Mouse (Mus musculus) lung, postnatal 4 days (tissue): ENCODE results near the gene Tex35.

ENCODE experiments used
- DNase-seq, 2 experiments: peaks; one replicate each; pipeline ENCODE4 v3.0.0; 2021

Tex35 gene

DNA sequence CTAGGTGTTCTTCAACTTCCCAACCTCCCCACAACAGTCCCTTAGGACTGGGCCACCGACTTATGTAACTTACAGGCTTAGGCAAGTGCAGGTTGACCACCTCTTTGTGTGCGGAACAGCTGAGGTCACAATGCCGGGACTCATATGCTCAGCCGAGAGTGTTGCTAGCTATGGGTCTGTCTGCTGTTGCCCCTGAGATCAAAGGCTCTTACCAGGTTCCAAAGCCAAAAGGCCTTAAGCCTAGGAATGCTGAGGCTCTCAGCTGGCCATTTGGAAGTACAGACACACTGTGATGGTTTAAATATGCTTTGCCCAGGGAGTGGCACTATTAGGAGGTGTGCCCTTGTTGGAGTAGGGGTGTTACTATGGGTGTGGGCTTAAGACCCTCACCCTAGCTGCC, at the start of gene Tex35:
Gene Tex35, minus strand, starts transcription at position 101 of the 400 bp plus-strand sequence.
- no peak for DNase-seq

DNA sequence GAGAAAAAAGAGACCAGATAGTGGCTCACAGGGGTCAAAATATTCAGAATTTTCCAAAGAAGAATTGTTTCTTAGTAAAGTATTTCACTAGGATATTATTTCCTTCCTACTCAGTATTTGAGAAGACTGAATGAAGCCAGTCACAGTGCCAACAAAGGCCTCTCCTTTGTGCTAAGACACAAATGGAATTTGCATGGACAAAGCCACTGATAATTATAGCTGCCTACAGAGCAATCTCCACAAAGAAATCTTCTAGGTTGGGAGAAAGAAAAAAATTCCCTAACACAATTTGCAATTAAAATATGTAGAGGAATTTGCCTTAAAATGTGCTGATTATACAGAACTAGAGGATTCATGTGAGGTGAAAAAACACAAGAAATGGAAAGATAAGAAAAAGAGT, 45.3 kb upstream of the Tex35 start:
- no peak for DNase-seq

DNA sequence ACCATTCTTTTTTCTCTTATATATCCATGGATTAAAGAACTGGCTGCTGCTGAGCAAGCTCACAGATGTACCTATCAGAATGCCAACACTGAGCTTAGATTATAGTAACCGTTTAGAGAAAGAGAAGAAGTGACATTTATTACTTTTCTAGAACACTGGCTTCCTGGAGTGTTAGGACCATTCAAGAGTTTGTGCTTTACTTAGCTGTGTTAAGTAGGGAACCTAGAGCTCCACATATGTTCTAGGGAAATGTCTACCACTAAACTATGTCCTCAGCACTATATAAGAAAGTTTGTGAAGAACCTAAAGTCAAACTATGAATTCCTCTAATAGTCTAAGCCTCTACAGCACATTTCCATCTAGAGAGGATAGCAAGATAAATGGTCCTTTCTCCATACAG, 41.6 kb upstream of the Tex35 start:
- DNase-seq = no peak

DNA sequence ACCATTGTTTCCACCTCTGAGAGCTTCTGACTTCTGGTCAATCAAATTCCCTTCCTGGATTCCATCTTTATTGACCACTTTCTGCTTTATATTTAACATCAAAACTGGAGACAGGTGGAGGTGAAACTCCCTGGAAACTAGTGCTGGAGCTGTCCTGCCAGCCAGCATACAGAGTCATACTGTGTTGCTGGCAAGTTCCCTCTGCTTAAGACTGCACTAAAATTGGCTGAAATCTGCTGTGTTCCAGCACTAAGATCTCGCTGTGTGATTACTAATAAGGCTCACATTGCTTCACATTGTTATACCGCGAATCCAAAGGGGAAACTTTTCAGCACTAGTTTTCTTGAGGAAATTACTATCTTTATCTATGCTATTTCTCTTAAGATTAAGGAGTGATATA, 36.1 kb upstream of the Tex35 start:
- DNase-seq = no peak

DNA sequence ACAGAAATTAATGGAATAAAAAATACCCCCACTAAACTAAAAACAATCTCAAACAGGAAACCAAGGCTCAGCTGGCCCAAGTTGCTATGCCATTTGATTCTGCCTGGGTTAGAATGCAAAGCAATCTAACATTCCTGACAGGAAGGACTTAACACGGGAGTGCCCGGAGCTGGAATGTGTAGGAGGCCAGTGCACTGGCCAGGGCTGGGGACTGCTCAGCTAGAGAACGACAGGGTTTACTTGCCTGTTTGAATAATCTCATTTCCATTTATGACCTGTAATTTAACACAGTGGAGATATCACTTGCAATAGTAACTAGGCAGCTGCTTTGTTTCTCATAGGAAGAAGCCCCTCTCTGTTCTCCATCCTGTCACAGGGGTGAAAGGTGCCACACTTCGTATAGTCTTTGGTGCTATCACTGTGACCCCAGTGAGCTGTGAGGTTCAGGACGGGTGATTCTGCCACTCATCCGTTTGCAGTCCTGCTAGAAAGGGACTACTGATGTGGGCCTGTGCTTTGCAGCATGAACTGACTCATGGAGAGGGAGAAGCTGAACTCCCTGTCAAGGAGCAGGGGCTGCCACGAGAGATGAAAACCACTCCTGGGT, 34.9 kb upstream of the Tex35 start:
- DNase-seq = no peak

DNA sequence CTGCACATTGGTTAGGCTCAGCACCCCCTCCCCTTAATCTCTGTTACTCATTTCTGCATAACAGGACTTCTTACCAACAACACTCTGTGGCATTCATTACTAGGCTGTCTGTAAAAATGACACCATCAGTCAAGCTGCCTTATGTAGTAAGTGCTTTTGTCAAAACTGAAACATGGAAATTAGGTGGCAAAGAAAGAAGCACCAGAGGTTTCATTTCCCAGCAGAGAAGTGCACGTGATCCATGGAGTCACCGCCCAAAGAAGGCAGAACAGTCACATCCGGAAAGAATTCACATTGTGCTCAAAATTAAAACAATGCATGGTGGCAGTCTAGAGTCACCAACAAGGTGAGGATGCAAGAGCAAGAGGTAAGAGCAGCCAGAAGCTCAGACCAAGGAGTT, 32.5 kb upstream of the Tex35 start:
- DNase-seq = no peak

DNA sequence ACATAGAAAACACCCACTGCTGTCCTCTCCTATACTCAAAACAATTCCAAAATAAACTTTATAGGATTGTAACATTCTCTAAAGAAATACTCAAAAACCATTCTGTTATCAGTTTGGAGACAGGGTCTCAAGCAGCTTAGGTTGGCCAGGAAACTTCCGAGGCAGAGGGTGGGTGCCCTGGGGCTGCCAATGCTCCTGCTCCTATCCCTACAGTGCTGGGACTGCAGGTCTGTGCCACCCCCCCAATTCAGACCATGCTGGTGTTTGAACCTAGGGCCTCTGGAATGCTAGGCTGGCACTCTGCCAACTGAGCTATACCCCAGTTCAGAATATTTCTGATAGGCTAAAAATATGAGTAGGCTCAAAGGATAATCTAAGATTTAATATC, 29.4 kb upstream of the Tex35 start:
- no peak for DNase-seq

DNA sequence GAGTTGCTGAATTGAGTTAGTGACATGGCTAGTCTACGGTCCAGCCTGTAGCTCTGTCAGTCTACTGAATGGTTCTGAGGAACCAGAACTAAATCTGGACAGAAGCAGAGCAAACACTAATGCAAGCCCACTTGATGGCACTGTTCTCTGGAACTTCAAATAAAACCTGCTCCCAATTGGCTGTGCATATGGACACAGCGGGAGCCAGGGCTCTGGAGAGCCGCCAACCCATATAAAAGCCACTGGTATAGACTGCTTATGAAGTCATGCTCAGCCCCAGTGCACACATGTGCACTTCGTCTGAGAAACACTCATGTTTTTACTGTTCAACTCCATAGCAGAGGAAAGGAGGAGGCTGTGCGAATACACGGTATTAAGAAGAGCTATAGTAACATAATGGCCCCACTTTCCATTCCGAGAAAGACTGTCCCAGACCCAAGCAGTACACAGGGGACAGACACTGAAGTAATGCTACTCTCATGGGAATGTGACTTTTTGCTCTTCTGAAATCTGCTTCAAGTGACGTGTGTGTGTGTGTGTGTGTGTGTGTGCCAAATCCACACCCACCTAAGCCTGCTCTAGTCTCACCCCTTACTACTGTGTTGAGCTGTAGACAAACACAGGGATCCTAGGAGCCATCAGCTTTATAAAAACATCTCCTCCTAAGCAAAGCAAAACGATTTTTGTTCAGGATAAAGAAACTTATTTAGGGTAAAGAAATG, 28.8 kb upstream of the Tex35 start:
- DNase-seq = peak; percentile 27 to 47

DNA sequence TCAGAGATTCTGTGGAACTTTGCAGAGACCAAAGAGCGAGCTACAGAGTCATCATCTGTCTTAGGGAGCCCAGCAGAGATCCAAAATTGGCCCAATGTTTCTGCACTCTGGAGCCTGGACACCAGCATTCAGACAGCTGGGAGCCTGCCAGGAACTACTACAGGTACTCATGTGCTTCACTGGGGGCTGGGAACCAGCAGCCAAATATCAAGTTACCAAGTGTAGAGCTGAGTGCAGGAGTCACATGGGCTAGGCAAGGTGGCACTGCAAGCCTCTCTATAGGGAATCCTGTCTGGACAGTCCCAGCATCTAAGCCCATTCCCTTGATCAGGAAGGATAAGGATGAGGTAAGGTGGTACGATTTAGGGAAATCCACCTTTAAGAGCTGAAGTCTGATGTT, 19.7 kb upstream of the Tex35 start:
- no peak for DNase-seq

DNA sequence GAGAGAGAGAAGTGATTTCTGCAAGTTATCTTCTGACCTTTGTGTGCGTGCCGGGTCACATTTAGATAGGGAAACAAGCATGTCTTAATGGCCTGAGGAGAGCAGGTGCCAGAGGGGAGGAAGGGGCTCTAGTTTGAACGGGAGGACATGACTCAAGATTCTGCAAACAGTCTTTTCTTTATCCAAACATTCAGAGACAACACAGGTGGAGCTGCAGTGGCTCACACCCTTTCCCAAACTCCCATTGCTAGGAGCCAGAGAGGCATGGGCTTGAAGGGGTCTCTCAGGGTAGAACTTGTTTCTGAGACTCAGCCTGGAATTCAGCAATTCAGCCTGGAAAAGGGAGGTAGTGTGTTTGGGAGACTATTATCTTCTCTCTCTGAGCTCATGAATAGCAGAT, 15.4 kb upstream of the Tex35 start:
- no peak for DNase-seq

DNA sequence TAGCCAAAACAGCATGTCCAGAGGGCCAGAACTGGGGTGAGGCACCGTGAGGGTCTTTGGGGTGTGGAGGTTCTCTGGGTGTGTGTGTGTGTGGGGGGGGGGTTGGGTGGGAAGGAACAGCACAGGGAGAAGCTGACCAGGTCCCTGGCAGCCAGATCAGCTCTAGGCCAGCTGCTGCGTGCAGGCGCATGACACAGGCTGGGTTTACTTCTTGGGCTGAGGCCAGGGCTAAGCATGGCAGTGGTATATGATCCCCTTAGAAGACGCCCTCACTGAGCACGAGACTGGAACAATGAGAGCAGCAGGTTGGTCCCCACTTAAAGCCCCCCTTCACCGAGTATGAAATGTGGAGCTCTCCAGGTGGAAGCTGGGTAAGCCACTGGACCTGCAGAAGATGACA, 10.7 kb upstream of the Tex35 start:
- no peak for DNase-seq

DNA sequence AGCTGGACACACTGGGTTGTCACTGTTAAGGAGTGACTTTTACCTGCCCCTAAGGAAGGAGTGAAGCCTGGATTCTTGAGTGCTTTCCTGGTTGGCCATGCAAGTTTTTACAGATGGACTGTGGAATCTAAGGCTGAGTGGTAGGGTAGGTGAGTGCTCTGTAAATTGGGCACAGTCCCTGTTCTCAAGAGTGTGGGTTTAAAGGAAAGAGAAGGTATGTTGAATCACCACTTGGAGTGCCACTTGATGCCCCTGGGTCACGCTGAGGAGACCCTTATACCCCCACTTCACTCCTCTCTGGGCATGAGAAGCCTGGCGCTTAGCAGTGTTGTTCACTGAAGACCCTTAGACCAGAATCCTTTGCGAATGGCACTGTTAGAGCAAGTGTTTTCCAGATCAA, 9.0 kb upstream of the Tex35 start:
- peak in 1 of 2 experiments; percentile 55 for DNase-seq

DNA sequence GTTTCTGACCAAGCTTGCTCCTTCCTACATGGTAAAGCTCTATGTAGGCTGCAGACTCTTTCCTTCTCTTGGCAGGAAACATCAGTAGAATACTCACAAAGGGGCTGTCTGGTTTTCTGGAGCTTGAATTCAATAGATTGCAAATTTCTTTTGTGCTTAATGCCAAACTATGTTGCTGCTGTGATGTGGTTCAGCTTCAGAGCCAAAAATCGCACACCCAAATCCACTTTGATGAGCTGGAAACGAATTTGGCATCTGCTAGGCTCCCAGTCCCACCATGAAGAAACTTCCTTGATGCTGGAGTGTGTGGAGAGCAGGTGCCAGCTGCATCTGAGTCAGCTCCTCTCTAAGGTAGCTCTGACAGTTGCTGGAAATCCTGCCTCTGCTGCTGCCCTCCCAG, 6.0 kb upstream of the Tex35 start:
- DNase-seq = no peak

DNA sequence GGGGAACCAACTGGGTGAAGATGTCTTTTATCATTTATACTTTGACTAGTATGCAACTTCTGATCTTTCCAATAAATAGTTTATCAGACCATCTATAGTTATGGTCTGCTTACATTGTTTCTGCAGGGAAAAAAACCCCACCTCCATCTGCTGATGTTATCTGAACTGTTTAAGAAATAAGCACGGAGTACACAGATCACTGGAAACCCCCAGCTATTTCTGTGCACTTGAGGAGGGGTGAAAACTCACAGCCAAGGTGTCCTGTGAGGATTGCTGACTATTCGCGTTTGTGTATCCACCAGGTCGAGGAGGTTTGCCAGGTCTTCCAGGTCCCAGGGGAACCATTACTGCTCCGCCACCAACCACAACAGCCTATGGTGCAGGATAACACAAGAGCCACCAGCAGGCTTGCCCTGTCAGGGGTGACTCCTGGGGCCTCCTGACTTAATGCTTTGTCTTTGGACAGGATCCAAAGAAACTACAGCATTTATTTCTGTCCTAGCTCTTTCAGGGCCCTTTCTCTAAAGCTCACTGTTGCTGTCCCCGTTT, 1.9 kb upstream of the Tex35 start:
- no peak for DNase-seq

DNA sequence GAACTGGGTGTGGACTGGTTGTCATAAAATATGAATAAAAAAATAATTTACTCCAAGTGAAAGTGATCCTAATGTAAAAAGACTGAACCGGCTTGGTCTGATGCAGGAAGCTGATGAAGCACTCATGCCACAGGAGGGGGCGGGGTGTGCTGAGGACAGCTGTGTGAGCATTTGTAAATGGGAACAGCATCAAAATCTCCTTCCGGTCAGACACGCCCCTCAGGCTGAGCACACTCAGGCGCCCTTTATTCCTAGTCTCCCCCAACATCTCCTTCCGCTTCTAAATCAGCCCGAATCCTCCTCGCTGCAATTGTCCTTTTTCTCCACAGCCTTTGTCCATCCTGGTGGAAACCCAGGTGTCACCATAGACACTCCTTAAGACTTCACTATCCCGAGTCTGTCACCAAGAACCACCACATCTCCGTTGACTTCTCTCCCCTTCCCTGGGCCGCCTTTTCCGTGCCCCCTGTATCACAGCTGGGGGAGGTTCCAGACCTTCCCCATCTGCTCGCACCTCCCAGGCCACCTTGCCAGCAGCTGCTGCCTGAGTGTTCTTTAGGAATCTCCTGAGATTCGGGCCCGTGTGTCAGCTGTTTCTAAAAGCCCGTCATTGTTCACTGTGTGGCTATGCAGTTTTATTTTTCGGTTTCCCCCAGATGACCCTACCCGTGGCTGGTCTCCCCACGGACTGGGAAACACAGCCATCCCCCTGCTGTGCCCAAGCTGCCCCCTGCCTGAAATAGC, 7.2 kb downstream of the Tex35 start:
- DNase-seq = peak; percentile 52 to 61

DNA sequence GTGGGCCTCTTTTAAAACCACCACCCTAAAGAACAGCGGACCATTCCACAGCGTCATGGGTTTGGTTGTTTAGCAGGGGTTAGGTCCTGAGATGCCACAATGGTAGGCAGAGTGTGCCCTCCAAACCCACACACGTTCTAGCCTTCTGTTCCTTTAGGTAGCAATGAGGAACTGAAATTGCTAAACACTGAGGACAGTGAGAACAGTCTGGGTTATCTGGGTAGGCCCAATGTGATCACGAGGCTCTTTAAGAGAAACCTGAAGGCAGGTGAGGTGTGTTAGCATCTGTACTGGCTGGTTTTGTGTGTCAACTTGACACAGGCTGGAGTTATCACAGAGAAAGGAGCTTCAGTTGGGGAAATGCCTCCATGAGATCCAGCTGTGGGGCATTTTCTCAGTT, 12.9 kb downstream of the Tex35 start:
- no peak for DNase-seq

DNA sequence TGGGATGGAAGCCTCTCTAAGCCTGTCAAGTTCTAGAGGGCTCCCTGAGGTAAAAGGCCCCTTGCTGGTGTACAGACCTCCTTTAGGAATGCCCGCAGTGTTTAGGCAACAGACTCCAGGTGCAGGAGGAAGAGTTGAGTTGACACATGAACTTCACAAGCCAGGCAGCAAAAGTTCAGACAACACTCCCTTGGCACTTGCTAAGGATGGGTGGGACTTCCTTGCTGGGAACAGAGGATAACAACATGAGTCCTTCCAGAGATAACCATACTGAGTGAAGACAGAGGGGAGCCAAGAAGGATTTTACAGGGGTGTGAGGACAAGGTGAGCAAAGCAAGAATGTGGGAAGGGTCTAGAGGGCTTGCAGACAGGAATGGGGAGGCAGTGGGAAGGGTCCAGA, 15.9 kb downstream of the Tex35 start:
- no peak for DNase-seq

DNA sequence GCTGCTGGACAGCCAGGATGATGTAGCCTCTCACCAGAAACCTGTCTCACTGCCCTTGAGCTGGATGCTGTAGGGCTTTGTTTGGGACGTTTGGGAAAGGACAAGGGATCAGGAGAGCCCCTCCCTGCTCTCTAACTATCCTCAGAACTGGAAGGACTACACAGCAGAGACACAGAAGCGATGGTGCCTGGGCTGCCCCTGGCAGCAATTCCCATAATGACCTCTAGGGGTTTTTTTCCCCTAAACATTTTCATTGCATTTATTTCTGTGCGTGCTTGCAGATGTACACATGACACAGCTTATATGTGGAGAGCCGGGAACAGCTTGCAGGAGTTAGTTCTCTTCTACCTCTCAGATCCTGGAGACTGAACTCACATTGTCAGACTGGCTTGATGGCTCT, 16.3 kb downstream of the Tex35 start:
- DNase-seq = no peak

DNA sequence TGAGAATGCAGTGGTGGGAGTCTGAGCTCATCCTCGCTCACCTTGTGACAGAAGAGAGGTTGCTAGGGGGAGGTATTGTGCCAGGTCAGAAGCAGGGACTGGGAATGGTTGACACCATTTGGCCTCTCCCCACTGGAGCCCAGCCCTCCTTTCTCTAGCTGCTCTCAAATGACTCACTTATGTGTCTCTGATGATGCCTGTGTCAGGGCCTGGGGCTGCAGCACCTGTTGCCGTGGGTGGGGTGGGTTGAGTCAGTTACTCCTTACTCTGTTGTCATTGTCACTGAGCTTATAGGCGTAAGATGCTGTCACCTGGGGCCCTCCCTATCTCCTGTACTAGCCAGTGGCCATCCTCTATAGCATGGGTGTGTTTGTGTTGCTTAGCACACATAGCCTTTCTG, 17.6 kb downstream of the Tex35 start:
- DNase-seq = no peak

DNA sequence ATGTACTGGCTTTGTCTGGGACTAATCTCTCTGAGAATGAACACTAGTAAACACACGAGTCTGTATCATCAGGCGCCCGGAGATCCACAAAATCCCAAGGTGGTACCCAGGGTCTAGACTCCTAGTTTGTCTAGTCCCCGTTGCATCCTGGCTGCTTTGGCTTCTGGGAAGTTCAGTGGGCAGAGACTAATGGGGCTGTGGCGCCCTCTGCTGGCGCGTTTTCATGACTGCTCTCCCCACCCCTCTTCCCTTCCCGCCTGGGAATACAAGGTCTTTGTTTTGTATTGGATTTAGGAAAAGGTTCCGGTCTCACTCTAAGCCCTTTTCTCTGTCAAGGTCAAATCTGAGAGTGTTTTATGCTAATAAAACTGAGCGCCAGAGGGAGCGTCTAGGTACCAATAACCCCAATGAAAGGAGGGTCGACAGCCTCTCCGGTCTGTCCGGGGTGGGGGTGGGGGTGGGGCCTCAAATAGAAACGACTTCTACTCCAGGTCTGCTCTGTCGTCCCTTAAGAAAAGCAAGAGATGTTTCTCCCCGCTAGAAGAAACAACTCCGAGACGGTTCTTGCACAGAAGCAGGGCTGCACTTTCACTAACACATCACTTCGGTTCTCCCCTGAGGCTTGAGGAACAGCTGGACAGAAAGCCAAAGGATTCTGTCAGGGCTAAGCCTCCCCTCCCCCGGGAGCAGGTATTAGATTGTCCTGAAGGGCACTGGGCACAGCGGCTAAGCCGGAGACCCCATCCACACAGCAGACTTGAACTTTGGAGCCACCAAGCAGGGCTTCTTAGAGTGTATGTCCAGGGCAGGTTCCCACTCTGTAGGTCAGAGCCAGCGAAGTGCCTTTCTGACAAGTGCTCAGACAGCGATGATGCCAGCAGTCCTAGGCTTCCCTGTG, 22.1 kb downstream of the Tex35 start:
- DNase-seq = peak; percentile 55 to 71

DNA sequence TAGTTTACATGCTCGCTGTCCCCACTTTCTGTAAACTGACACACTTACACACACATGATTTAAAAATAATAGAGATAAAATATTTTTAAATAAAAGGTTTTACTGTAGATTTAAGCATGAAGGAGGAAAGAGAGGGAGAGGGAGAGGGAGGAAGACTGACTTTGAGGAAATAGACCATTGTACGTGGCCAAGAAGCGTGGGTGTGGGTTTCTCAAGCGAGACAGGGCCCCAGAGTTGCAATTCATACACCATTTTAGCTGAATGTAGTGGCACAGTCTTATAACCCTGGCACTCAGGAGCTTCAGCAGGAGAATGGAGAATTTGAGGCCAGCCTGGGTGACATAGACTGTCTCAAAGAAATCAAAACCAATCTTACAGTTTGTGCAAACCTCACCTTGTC, 25.5 kb downstream of the Tex35 start:
- no peak for DNase-seq

DNA sequence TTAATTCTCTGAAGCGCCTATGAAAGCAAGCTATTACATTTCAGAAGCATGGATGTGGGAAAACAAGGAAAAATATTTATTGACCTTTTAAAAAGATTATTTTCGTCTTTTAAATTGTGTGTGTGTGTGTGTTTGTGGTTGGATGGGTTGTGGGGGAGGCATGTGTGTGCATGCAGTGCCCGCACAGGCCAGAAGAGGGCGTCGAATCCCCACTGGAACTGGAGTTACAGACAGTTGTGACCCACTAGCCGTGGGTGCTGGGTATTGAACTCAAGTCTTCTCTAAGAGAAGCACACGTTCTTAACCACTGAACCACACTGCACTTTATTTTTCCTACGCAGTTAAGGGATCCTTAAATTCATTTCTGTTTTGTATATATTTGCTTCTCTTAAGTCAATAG, 26.5 kb downstream of the Tex35 start:
- DNase-seq = no peak
